Mouse (Mus musculus) C2C12 (cell line): Measurements from ENCODE around the gene R3hcc1l.

ENCODE experiments used
- CEBPB ChIP-seq: IDR thresholded peaks from one replicate; pipeline ENCODE4 v1.6.1; 2011; ENCODE audit warnings: low read depth, mild to moderate bottlenecking, control low read depth, moderate library complexity
- CTCF ChIP-seq: IDR thresholded peaks from one replicate; pipeline ENCODE4 v1.5.1; 2011; ENCODE audit not compliant: control insufficient read depth, insufficient read depth, insufficient read length
- MAX ChIP-seq: IDR thresholded peaks from one replicate; pipeline ENCODE4 v1.6.1; 2011; ENCODE audit warnings: mild to moderate bottlenecking, control low read depth
- MYOD1 ChIP-seq: IDR thresholded peaks from one replicate; pipeline ENCODE4 v1.6.1; 2011; ENCODE audit warnings: low read depth; ENCODE audit not compliant: control insufficient read depth, insufficient read length
- MYOG ChIP-seq: IDR thresholded peaks from one replicate; pipeline ENCODE4 v1.6.1; 2011; ENCODE audit not compliant: control insufficient read depth, insufficient read length; ENCODE audit errors: extremely low read depth
- USF1 ChIP-seq: IDR thresholded peaks from one replicate; pipeline ENCODE4 v1.6.1; 2011; ENCODE audit warnings: low read depth, mild to moderate bottlenecking, control low read depth, moderate library complexity

DNA sequence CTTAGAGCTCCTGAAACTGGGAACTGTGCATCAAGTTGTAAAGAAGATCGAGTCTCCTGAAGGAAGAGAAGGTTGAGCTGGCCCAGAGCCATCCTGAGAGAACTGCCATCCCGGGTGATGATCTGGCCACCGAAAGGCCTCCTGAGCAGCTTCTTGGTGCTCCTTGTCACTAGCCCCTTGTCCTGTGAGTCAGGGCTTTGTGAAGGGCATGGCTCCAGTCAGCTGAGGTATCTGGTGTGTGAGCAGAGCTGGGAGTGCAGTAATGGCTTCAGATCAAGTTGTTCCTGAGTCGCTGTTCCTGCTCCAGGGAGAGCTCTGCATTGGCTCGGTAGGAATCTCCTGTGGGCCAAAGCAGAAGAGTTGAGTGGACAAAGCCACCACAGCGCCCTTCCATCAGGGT is 76.5 kb downstream of the R3hcc1l start:
- no peak for TF ChIP-seq CTCF
- no peak for TF ChIP-seq CEBPB
- TF ChIP-seq MYOG = no peak
- no peak for TF ChIP-seq MYOD1
- no peak for TF ChIP-seq USF1
- TF ChIP-seq MAX = no peak
